Mouse (Mus musculus) C3H10T1/2 (cell line): ENCODE measurements around the gene Olfr734. TPM values are rescaled to one million over a fixed set of nuclear protein-coding genes. Genes with fewer than 3 reads are reported as not detected.

Experiments used
- polyA plus RNA-seq, 2 experiments: library from polyadenylated mRNA; unstranded; fragments of >200 nt; fragmentation: generic; extraction: Trizol; gene quantifications; one replicate each; pipeline ENCODE4 v1.2.1; 2012; ENCODE audit warnings: missing spikeins in 2 of 2

The Olfr734 gene
- not detected for polyA plus RNA-seq

GRCm38 (mm10) chr14:50326661-50327060, at the start of gene Olfr734:
TSS of gene Olfr734 (minus strand) at chr14:50326761.

DNA sequence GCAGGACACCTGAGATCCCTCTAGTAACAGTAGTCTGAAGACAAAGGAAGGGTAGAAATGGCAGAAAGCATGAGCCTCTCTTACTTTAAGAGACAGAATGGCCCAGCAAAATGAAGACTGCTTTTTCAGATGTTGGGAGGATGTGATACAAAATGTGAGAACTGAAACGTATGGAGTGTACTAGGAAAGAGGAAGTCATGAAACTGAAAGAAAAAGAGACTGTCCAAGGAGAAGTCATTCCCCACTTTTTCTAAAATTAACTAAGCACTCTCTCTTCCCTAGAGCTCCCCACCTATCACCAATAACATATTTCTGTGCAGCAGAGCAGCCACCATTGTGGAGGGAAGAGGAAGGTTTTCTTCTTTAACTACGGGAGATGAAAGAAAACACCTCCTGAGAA, 31.0 kb upstream of the Olfr734 start, which contains the start of gene Tlr11:
Gene Tlr11, plus strand, starts transcription at position 322 of the 400 bp plus-strand sequence.

GRCm38 (mm10) chr14:50348796-50349195, 22.2 kb upstream of the Olfr734 start, which contains the start of gene Olfr735:
TSS of gene Olfr735 (minus strand) at chr14:50348872.

GRCm38 (mm10) chr14:50301422-50301821, 25.1 kb downstream of the Olfr734 start, which contains the start of gene Olfr733:
TSS of gene Olfr733 (minus strand) at chr14:50301522.

DNA sequence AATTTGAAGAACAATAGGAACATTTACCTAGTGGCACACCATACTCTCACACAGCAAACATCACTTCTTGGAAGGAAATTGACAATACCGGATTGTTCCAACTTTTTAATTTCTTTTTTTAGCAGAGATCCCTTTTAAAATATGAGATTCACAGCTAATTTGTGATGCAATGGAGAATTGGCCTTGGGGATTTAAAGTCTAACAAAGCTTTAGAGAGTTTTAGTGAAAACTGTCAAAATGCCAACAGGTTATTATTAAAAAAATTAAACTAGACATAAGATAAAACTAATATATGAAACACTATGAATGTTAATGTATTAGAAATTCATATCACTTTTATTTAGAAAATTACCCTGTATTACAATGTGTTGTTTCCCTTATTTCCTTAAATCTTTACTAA, 42.5 kb downstream of the Olfr734 start, which contains the start of gene Olfr732:
Gene Olfr732, minus strand, starts transcription at position 101 of the 400 bp plus-strand sequence.

Other genes with a start within 250 kb of the Olfr734 start
- not detected for gene Olfr726, start 235.8 kb downstream of the Olfr734 start, polyA plus RNA-seq
- gene Olfr727, start 203.6 kb downstream of the Olfr734 start, polyA plus RNA-seq, result not detected
- gene Olfr728, start 184.1 kb downstream of the Olfr734 start, polyA plus RNA-seq, result not detected
- not detected for gene Olfr729, start 173.9 kb downstream of the Olfr734 start, polyA plus RNA-seq
- gene Olfr730, start 138.6 kb downstream of the Olfr734 start, polyA plus RNA-seq, result not detected
- not detected for gene Olfr731, start 84.9 kb downstream of the Olfr734 start, polyA plus RNA-seq
- gene Olfr732, start 42.6 kb downstream of the Olfr734 start, polyA plus RNA-seq, result not detected
- not detected for gene Olfr733, start 25.2 kb downstream of the Olfr734 start, polyA plus RNA-seq
- gene Olfr735, start 22.1 kb upstream of the Olfr734 start, polyA plus RNA-seq, result not detected
- gene Tlr11, start 31.2 kb upstream of the Olfr734 start, polyA plus RNA-seq, result not detected
- not detected for gene Olfr736, start 54.4 kb upstream of the Olfr734 start, polyA plus RNA-seq
- gene Olfr738, start 80.8 kb upstream of the Olfr734 start, polyA plus RNA-seq, result not detected
- not detected for gene Olfr739, start 91.9 kb upstream of the Olfr734 start, polyA plus RNA-seq
- not detected for gene Olfr740, start 118.8 kb upstream of the Olfr734 start, polyA plus RNA-seq
- not detected for gene Olfr741, start 146.0 kb upstream of the Olfr734 start, polyA plus RNA-seq
- not detected for gene Olfr742, start 176.8 kb upstream of the Olfr734 start, polyA plus RNA-seq
- not detected for gene Olfr743, start 195.1 kb upstream of the Olfr734 start, polyA plus RNA-seq